Mouse (Mus musculus): ENCODE data around the gene Cyb561d2.

DNA sequence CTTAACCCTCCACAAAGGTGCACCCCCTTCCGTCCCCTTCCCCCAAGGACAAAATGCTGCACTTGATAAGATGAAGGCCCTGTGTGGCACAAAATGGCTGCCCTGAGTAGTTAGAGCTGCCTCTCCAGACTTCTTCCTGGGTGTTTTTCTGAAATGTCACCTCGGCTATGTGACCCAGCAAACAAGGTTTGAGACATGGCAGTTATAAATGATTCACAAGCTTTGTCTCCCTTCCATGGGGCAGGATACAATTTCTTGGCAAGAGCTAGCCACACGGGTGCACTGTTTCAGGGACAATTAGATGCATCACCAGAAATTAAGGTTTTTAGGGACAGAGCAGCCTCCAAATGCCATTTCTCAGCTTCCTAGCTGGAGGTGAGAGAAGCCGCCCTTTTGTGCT, 1.6 kb downstream of the Cyb561d2 start:
- TF ChIP-seq CTCF (IDR thresholded peaks at IDR 0.05; ENCODE audit: extremely low read depth, insufficient read depth, low read length) (no peak), POLR2A (IDR thresholded peaks at IDR 0.05; ENCODE audit: extremely low read depth, insufficient read depth, low read length) (no peak)

Data from cortical plate, adult 2 months (tissue).